Mouse (Mus musculus) CD8-positive naive resting alpha-beta T cell, adult 57 days (primary cell): ENCODE results near the gene Hoxb13. TPM values are rescaled to one million over a fixed set of nuclear protein-coding genes. Genes with fewer than 3 reads are reported as not detected.

Experiments
- total RNA-seq: library from RNA; stranded (reverse); gene quantifications from one replicate; pipeline ENCODE4 v1.2.4, GENCODE M21; 2023

Hoxb13 gene
- total RNA-seq, result not detected

DNA sequence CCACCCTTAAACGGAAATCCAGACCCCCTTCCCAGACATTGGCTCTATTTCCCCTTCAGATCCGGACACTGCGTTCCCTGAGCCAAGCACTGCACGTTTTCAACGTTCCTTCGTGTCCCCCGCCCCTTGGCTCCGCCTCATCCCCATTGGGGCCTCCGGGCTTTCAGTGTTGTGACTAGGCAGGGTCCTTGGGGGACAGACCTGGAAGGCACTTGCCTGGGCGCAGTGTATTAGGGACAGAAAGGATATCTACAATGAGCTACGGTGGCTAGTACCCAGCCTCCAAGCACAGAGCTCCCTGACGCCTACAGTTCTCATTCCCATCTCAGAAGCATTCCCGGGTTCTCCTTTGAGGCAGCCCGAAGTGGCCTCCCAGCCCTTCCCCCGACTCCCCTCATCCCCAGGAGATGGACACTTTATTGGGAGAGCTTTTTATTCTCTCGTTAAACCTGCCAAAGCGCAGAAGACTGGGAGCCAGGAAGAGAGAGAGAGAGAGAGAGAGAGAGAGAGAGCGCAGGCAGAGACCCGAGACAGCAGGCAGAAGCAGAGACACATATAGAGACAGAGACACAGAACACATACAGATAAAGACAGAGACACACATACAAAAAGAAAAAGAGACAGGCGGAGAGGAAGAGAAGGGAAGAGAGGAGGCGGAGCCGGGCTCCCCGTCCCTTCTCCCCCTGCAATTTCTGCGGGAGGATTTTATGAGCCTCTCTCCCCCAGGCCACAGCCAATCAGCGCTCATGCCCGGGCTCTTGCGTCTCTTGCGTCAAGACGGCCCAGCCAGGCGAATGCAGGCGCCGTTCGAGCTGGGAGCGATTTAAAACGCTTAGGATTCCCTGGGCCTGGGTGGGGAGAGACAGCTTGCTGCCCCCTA is at the start of gene Hoxb13:
Hoxb13 (plus strand) TSS at position 796 of the 880 bp plus-strand sequence.

Other genes starting within 250 kb of the Hoxb13 start
- gene Igf2bp1, start 188.4 kb upstream of the Hoxb13 start, total RNA-seq, result not detected
- gene Gip, start 169.8 kb upstream of the Hoxb13 start, total RNA-seq, result not detected
- 47.8 TPM for gene Snf8, start 159.4 kb upstream of the Hoxb13 start, total RNA-seq
- gene Ube2z, start 128.9 kb upstream of the Hoxb13 start, total RNA-seq, result 37.9 TPM
- gene Atp5g1, start 118.6 kb upstream of the Hoxb13 start, total RNA-seq, result 107 TPM
- not detected for gene Calcoco2, start 82.4 kb upstream of the Hoxb13 start, total RNA-seq
- gene Ttll6, start 60.5 kb upstream of the Hoxb13 start, total RNA-seq, result not detected
- gene Hoxb9, start 77.1 kb downstream of the Hoxb13 start, total RNA-seq, result not detected
- not detected for gene Hoxb8, start 87.6 kb downstream of the Hoxb13 start, total RNA-seq
- gene Hoxb7, start 92.3 kb downstream of the Hoxb13 start, total RNA-seq, result not detected
- gene Hoxb6, start 98.2 kb downstream of the Hoxb13 start, total RNA-seq, result not detected
- gene Hoxb5, start 109.0 kb downstream of the Hoxb13 start, total RNA-seq, result not detected
- 1.2 TPM for gene Hoxb4, start 124.0 kb downstream of the Hoxb13 start, total RNA-seq
- gene Hoxb3, start 129.0 kb downstream of the Hoxb13 start, total RNA-seq, result not detected
- not detected for gene Hoxb2, start 156.2 kb downstream of the Hoxb13 start, total RNA-seq
- not detected for gene Hoxb1, start 171.4 kb downstream of the Hoxb13 start, total RNA-seq